Mouse (Mus musculus) cerebellum, adult (tissue): ENCODE data around the gene Mical3.
A peak's percentile ranks its signal among the peaks of the same experiment; 100 is the strongest.

Source experiments
- ATAC-seq: cut with Nextera tagmentation; 2 replicates; pipeline ENCODE4 v1.9.2; 2017; ENCODE audit warnings: mild to moderate bottlenecking, moderate library complexity, mixed read lengths; ENCODE audit not compliant: insufficient number of reproducible peaks, low FRiP score, low TSS enrichment

Gene Mical3

GRCm38 (mm10) chr6:121117142-121117541 is 13.7 kb downstream of the Mical3 start:
- ATAC-seq: no peak

- ATAC-seq: no peak
Observed at GRCm38 (mm10) chr6:121116434-121116833, 14.4 kb downstream of the Mical3 start.

GRCm38 (mm10) chr6:121111448-121112055 is 19.2 kb downstream of the Mical3 start:
- no peak for ATAC-seq

- peak; percentile 96 for ATAC-seq
Observed at GRCm38 (mm10) chr6:121109998-121110603, 20.7 kb downstream of the Mical3 start.

DNA sequence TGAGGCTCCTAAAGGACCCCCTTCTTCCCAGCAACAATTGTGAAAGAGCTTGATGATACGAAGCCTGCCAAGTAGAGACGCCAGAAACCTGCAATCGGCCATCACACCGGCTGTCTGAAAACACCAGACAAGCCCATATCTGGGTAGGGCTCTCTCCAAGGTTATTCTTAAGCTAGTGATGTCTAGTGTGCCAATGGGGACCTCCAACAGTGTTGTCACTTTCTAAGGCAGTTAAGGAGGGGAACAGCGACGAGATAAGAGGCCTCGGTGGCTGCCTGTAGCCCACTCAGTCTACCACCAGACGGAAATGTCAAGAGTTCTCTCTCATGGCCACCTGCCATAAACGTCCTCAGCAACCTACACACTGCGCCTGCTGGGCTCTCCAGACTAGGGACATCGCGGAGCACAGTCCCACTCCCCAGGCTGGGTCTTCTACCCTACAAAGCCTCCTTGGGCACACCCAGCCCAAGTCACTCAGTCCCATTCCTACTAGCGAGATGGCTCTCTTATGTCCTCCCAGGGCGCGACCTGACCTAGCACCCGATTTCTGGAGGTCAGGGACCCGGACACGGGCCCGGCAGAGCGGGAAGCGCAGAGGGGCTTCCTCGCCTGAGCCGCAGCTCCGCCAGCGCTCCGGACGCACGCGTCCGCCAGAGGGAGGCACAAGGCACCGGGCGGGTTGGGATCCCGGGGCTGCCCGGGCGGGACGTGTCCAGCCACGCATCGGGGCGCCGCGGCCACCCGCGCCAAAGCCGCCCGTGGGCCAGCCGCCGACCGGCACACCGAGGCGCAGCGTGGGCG is 21.4 kb downstream of the Mical3 start:
- ATAC-seq: peak; percentile 3; the same call in 1 of the 2 replicates

DNA sequence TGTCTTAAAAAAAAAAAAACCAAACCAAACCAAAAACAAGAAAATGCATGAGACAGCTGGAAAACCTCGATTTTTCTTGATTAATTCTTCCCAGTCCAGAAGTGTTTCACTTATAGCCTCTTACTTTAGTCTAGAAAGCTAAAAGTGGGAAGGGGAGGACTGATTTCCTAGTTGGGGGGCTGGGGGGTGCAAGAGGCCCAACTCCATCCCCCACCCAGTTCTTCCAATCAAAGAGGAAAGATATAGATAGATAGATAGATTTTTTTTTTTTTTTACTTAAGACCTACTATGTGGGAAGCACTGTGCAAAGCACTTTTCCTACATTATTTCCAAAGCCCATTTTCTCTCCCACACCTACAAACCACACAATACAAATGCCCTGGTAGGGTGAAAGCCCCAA is 22.7 kb downstream of the Mical3 start:
- no peak for ATAC-seq

- no peak for ATAC-seq
Observed at GRCm38 (mm10) chr6:121106711-121107405, 23.9 kb downstream of the Mical3 start.

GRCm38 (mm10) chr6:121105726-121106125 is 25.1 kb downstream of the Mical3 start:
- ATAC-seq: no peak

DNA sequence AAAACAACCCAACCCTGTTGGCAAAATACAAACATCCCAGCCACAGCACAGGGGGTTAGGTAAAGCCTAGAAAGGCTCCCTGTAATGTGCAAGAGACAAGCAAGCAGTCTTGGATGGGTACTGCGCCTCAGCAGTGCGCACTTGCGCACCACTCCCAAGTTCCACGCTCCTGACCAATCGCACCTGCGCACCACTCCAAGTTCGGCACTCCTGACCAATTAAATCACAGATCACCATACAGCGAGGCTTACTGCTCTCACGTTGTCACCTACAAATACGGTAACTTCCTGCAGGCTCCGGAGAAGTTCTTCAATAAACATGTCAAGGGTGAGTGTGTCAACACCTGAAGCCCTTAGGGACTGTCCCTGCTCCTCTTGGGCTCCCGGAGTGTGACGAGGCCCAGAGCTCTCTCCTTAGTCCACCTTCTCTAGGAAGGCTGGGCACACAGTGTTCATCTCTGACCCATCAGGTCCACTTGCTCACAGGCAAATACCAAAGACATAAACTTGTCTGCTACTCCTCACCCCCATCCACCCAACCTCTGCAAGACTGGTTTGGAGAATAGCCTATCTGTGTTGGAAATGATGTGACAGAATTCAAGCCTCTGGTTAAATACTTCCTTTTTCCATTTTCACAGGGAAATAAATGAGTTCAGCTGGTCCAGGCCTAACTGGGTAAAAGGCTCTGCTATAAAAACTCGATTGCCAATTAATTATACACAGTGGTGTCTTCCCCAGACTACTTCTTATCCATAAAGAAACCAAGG is 27.2 kb downstream of the Mical3 start:
- no peak for ATAC-seq

- 0 out of 2 replicates have a peak, but pooled peaks have one; percentile 8 for ATAC-seq
Observed at GRCm38 (mm10) chr6:121102941-121103340, 27.9 kb downstream of the Mical3 start.

DNA sequence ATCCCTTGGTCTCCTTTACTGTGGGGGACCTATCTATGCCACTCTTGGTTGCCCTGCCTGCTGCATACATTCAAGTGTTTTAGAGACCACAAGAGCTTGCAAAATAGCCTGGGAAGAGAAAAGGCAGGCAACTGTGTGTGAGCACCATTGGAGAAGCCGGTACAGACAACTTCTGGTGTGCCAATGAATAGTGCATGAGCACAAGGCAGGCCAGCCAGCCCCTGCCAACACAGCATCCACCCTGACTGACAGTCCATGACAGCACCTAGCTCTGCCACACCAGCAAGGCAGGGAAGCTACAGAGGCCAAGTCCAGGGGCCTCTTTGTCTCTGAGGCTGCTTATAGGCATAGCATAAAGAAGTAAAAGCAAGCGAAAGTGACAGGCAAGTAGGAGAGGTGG is 28.7 kb downstream of the Mical3 start:
- no peak for ATAC-seq

GRCm38 (mm10) chr6:121101201-121101600 is 29.6 kb downstream of the Mical3 start:
- ATAC-seq: no peak

DNA sequence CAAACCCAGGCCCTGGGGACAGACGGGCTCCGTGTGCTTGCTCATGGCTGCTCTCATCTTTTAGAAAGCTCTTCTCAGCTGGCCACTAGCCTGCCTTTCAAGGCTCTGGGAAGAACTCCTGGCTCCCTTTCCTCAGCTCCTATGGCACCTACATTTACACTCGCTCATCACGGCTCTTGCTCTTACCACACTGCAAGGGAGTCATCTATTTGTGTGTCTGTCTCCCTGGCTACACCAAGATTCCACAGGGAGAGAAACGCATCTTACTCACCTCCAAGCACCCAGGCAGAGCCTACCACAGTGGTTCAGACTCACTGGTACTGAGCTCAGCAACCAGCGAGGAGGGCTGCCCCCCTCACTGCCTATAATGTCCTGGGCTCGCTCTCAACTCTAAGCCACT is 31.0 kb downstream of the Mical3 start:
- no peak for ATAC-seq

- ATAC-seq: no peak
Observed at GRCm38 (mm10) chr6:121099228-121099608, 31.6 kb downstream of the Mical3 start.

GRCm38 (mm10) chr6:121098511-121099227 is 32.1 kb downstream of the Mical3 start:
- 0 out of 2 replicates have a peak, but pooled peaks have one; percentile 2 for ATAC-seq

DNA sequence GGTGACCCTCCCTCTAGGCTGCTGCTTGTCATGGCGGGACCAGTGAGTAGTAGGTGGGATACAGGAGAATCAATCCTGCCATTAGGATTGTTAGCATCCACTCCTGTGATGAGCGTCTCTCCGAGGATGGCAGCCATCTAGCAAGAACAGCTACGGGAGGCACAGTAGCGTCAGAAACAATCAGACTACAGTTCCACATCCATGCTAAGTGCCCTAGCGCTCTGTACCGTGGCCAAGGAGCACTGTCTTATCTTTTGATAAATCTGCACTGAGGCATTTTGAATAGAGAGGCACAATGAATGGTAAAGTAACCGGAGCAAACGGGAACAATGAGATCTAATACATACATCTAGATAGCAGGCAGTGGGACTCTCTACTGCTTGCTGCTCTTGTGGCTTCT is 32.7 kb downstream of the Mical3 start:
- ATAC-seq: no peak

DNA sequence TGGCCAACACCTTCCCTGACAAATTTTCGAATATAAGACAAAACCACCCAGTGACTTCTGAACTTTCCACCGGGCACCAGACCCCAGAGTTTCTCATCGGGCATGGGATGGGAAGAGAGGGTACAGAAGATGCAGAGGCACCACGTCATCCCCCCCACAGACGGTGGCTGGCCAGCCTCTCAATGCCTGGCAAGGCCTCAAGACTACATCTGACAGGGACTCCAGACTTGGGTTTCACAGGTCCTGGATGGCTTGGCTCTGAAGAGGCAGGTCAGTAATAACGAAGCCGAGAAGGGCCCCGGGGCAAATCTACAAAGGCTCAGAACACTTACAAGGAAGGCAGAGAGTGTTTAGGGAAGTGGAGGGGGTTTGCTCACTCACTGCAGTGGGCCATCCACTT is 33.9 kb downstream of the Mical3 start:
- ATAC-seq: no peak

- ATAC-seq: no peak
Observed at GRCm38 (mm10) chr6:121096390-121096789, 34.4 kb downstream of the Mical3 start.

DNA sequence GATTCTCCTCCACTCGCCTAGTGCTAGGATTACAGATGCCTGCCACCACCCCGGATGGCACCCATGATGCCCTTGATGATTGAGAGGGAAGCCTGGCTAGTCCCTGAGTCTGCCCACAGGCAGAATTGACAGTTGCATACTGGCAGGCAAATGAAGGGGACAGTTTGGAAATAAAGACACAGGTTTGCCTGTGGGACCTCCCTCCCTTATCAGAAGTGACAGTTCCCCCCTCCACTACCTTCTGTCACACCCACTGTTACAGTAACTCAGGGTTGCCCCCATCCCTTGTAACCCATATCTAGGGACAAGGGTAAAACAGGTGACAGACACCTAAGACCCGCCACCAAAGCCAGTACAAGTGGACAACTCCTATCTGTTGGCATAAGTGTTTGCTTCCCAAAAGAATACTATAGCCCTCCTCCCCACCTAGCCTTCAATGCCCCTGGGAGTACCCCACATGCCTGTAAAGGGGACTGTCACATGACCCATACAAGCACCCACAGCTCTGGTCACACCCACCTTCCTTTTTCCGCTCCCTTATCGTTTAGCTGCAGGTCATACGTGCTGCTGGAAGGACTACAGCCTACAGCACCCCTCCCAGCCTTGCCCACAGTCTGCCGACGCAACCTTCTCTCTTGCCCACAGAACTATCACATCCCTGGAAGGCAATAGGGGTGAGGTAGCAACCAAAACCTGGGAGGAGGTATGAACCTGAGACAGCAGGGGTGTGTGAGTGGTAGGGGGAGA is 37.0 kb downstream of the Mical3 start:
- no peak for ATAC-seq
